Mouse (Mus musculus) frontal cortex, adult 2 months (tissue): ENCODE data around the gene Metrnl. TPM values are rescaled to one million over a fixed set of nuclear protein-coding genes. Genes with fewer than 3 reads are reported as not detected.
"Not testable (repeated sequence)": the region's sequence is repeated elsewhere in the genome, so short reads cannot be mapped to it uniquely, and the experiment has no call there.

Experiments
- DNase-seq, 2 experiments: peaks; one replicate each; pipeline ENCODE4 v3.0.0; 2022; ENCODE audit warnings: low spot score in 1 of 2; ENCODE audit errors: extremely low spot score in 1 of 2
- polyA plus RNA-seq: library from polyadenylated mRNA; depleted of rRNA; stranded (reverse); fragments of >200 nt; gene quantifications from 2 replicates; pipeline ENCODE4 v1.2.3, GENCODE M21; 2012; rRNA removed

Gene Metrnl
- 8.7 and 9.8 TPM in 2 replicates for polyA plus RNA-seq

GRCm38 (mm10) chr11:121701244-121701643 is at the start of gene Metrnl:
Metrnl (plus strand) TSS chr11:121701544.
- no peak for DNase-seq

GRCm38 (mm10) chr11:121651556-121651955 is 49.8 kb upstream of the Metrnl start:
- no peak for DNase-seq

GRCm38 (mm10) chr11:121651983-121652382 is 49.4 kb upstream of the Metrnl start:
- DNase-seq = no peak

GRCm38 (mm10) chr11:121652547-121653305 is 48.6 kb upstream of the Metrnl start:
- peak in 1 of 2 experiments; percentile 79 for DNase-seq

GRCm38 (mm10) chr11:121653631-121654030 is 47.7 kb upstream of the Metrnl start:
- DNase-seq = peak in 1 of 2 experiments; percentile 46

GRCm38 (mm10) chr11:121654406-121654945 is 46.9 kb upstream of the Metrnl start:
- DNase-seq = no peak

GRCm38 (mm10) chr11:121655166-121655806 is 46.1 kb upstream of the Metrnl start:
- no peak for DNase-seq

GRCm38 (mm10) chr11:121655807-121656511 is 45.4 kb upstream of the Metrnl start:
- no peak for DNase-seq

GRCm38 (mm10) chr11:121658151-121658550 is 43.2 kb upstream of the Metrnl start:
- DNase-seq = no peak

- DNase-seq = not testable (repeated sequence)
These were observed 40.7 kb upstream of the Metrnl start for GRCm38 (mm10) chr11:121660604-121661003.

GRCm38 (mm10) chr11:121661116-121661515 is 40.2 kb upstream of the Metrnl start:
- no peak for DNase-seq

GRCm38 (mm10) chr11:121667541-121667940 is 33.8 kb upstream of the Metrnl start:
- no peak for DNase-seq

GRCm38 (mm10) chr11:121668776-121669175 is 32.6 kb upstream of the Metrnl start:
- DNase-seq = no peak

GRCm38 (mm10) chr11:121670926-121671325 is 30.4 kb upstream of the Metrnl start:
- no peak for DNase-seq

GRCm38 (mm10) chr11:121672312-121672989 is 28.9 kb upstream of the Metrnl start:
- no peak for DNase-seq

GRCm38 (mm10) chr11:121672990-121673572 is 28.3 kb upstream of the Metrnl start, which contains the start of gene B3gntl1:
B3gntl1 (minus strand) TSS chr11:121673153.
- DNase-seq = peak; percentile 99 to 100

GRCm38 (mm10) chr11:121673629-121674028 is 27.7 kb upstream of the Metrnl start:
- DNase-seq = no peak

GRCm38 (mm10) chr11:121676836-121677235 is 24.5 kb upstream of the Metrnl start:
- no peak for DNase-seq

- peak in 1 of 2 experiments; percentile 27 for DNase-seq
These were observed 21.8 kb upstream of the Metrnl start for GRCm38 (mm10) chr11:121679581-121679980.

- no peak for DNase-seq
These were observed 20.6 kb upstream of the Metrnl start for GRCm38 (mm10) chr11:121680750-121681149.
